Mouse (Mus musculus): ENCODE data around the gene Duxbl3.

DNA sequence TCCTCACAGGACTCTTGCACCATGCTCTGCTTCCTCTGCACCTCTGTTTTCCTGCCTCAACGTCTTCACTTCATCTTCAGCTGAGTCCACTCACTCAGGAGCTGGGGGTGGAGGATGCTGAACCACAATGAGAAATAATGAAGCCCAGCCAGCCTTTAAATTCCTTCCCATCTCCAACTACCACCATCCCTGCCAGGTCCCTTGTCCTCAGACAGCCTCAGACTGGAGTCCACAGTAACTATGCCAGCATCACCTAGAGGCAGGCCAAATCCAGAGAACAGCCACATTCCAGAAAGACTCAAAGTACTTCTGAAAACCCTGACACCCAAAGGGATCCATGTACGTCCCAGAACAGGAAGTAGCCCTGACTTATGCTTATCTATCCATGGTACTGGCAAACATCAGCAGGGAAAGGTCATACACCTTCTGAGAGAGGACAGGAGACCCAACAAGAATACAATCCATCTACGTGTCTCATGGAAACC lies 58.5 kb downstream of the Duxbl3 start:
- TF ChIP-seq CTCF (IDR thresholded peaks at IDR 0.05; ENCODE audit: borderline replicate concordance, insufficient read depth, low read depth, low read length) (no peak), POLR2A (IDR thresholded peaks at IDR 0.05; ENCODE audit: borderline replicate concordance, insufficient read depth, low read length) (no peak)

Data from cerebellum, adult 2 months (tissue).